Mouse (Mus musculus) intestine, postnatal 0 days (tissue): ENCODE measurements at regions not wholly inside any gene's neighbourhood (a gene's known extent, or its start where the extent isn't known, plus 50 kb on each side); places are given as distances from the start of the nearest gene placed in this dataset.

Experiments used
- ATAC-seq: fragments of 200-750 bp; cut with Nextera tagmentation; 2 replicates; pipeline ENCODE4 v1.8.0; 2017; ENCODE audit warnings: mild to moderate bottlenecking, moderate TSS enrichment, moderate library complexity
- H3K27ac ChIP-seq: fragments of 300-500 bp; sonication (generic); 2 replicates; pipeline ENCODE4 v1.5.1; 2014; ENCODE audit warnings: mild to moderate bottlenecking, low read depth, low read length, moderate library complexity
- H3K27me3 ChIP-seq: fragments of 300-500 bp; sonication (generic); replicated peaks from 2 replicates; pipeline ENCODE4 v1.6.1; 2014; ENCODE audit warnings: low read length, mixed read lengths; ENCODE audit not compliant: control insufficient read depth, insufficient read depth
- H3K36me3 ChIP-seq: fragments of 300-500 bp; sonication (generic); 2 replicates; pipeline ENCODE4 v1.6.1; 2014; ENCODE audit warnings: mild to moderate bottlenecking, moderate library complexity; ENCODE audit not compliant: control insufficient read depth, insufficient read depth
- H3K4me1 ChIP-seq: fragments of 300-500 bp; sonication (generic); replicated peaks from 2 replicates; pipeline ENCODE4 v1.6.1; 2014; ENCODE audit warnings: antibody characterized with exemption, low read length, mixed read lengths; ENCODE audit not compliant: control insufficient read depth, insufficient read depth
- H3K4me2 ChIP-seq: fragments of 300-500 bp; sonication (generic); replicated peaks from 2 replicates; pipeline ENCODE4 v1.6.1; 2014; ENCODE audit warnings: low read depth, mild to moderate bottlenecking, moderate library complexity
- H3K4me3 ChIP-seq: fragments of 300-500 bp; sonication (generic); 2 replicates; pipeline ENCODE4 v1.5.1; 2014; ENCODE audit warnings: low read depth, low read length
- H3K9ac ChIP-seq: fragments of 300-500 bp; sonication (generic); 2 replicates; pipeline ENCODE4 v1.6.1; 2014; ENCODE audit warnings: mild to moderate bottlenecking, low read depth, low read length
- H3K9me3 ChIP-seq: fragments of 300-500 bp; sonication (generic); 2 replicates; pipeline ENCODE4 v1.6.1; 2016; ENCODE audit warnings: mixed run types; ENCODE audit not compliant: control insufficient read depth
- CTCF ChIP-seq: sonication (generic); IDR thresholded peaks from 2 replicates; pipeline ENCODE4 v1.5.1; 2016; ENCODE audit warnings: low read depth, mild to moderate bottlenecking, control low read depth, antibody characterized with exemption, moderate library complexity
- WGBS: fragments of 180-500 bp; shearing (Covaris S2); extraction: QIAGEN DNeasy Blood & Tissue Kit; methylation state at CpG from one replicate; pipeline ENCODE4 v1.1.7; 2014; 5-methylcytosine and 5-hydroxymethylcytosine counted together

DNA sequence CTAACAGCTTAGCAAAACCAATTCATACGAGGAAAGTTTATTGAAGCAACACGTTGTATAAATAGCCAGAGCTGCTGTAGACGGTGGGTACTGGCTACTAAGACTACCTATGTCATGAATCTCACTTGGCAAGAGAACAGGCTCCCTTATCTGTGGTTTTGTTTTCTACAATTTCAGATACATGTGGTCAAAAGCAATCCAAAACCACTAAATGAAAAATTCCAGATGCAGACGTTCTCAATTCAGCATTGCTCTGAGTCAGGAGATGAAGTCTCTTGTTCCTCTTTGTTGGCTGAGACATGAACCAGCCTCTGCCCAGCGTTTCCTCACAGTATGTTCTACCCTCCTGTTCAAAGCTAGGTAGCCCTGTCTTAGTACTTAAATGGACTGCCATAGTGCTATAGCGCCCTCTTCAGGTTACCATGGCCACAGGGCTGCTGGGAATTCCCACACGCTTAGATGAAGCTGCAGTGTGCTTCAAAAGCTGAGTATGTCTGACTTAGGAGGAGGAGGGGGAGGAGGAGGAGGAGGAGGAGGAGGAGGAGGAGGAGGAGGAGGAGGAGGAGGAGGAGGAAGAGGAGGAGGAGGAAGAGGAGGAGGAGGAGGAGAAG, 119.0 kb upstream of the Smyd2 start:
- Histone ChIP-seq H3K9me3 (no peaks in the 10 kb centered on the region), H3K27me3 (no peaks in the 10 kb centered on the region), H3K4me1 (0 out of 2 replicates have a peak, but pooled peaks cover 1% of the 10 kb centered on the region), H3K9ac (no peak overlapping the region), H3K36me3 (no peaks in the 10 kb centered on the region), H3K4me3 (no peak overlapping the region), H3K4me2 (no peak overlapping the region), H3K27ac (no peak overlapping the region)
- peak; percentile 76 for TF ChIP-seq CTCF
- ATAC-seq, result no peak
- WGBS, result 51% methylated on average over 7 of the region's 7 CpGs

DNA sequence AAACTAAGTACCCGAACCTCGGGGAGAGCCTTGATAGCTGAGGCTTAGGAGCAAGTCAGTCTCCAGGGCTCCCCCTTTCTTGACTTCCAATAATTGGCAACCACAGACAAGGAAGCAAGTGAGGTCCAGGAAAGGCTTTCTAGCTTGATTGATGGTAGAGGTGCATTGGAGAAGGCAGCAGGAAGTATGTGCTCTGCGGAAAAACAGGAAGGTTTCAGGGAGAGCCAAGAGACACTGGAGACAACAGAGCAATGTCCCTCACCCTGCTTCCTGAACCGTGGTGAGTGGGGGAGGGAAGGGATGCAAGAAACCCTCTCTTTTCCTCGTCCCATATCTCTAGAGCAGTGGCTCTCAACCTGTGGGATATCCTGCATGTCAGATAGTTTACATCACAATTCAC, 115.9 kb upstream of the Smyd2 start:
- no peak for TF ChIP-seq CTCF
- H3K27me3 ChIP-seq, result no peaks in the 10 kb centered on the region
- 27% methylated on average over 5 of the region's 5 CpGs for WGBS
- no peak overlapping the region for H3K4me3 ChIP-seq
- no peak overlapping the region for H3K4me2 ChIP-seq
- H3K9ac ChIP-seq, result no peak overlapping the region
- no peaks in the 10 kb centered on the region for H3K36me3 ChIP-seq
- H3K27ac ChIP-seq, result no peak overlapping the region
- H3K4me1 ChIP-seq, result 0 out of 2 replicates have a peak, but pooled peaks cover 2% of the 10 kb centered on the region
- H3K9me3 ChIP-seq, result no peaks in the 10 kb centered on the region
- ATAC-seq, result no peak

DNA sequence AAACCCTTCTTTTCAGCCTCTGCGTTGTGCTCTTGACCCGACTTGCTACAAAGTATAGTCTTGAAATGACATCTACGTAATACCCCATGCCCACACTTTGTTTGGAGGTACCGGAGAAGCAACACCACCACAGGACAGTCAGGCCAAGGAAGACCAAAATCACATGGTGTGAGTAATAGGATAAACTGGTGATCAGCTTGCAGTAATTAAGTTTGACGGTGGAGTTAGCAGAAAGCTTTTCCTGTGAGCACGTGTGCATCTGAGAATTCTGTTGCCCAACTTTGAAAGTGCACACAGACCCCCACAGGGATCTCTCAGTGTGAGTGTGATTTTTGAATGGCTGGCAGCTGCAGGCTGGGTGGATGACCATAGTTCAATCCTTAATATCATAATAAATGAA, 114.6 kb upstream of the Smyd2 start:
- Histone ChIP-seq H3K4me3 (no peak overlapping the region), H3K27me3 (no peaks in the 10 kb centered on the region), H3K9ac (no peak overlapping the region), H3K4me1 (0 out of 2 replicates have a peak, but pooled peaks cover 2% of the 10 kb centered on the region), H3K9me3 (no peaks in the 10 kb centered on the region), H3K4me2 (no peak overlapping the region), H3K27ac (peak overlapping the region; percentile 65; the same call in 1 of the 2 replicates), H3K36me3 (no peaks in the 10 kb centered on the region)
- WGBS, result 80% methylated on average over 6 of the region's 6 CpGs
- ATAC-seq, result no peak
- no peak for TF ChIP-seq CTCF

DNA sequence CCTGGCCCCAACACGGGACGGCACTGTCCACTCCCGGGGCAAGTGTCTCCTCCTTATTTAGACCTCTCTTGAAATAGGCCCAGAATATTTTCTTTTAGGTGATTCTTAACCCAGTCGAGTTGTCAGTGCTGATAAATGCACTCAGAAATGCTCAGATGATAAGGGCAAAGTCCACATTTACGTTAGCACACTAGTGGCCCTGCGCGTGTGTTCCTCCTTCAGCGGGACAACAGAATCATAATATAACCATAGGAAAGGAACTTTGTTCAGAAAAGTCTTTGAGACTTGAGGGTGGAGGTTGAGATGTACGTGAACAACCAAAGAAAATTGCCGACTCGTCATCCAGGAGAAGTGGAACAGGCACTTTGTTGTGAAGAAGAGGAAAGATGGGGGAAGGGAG, 113.8 kb upstream of the Smyd2 start:
- Histone ChIP-seq H3K27me3 (no peaks in the 10 kb centered on the region), H3K9ac (no peak overlapping the region), H3K4me2 (0 out of 2 replicates have a peak overlapping the region, but pooled peaks have one; percentile 10), H3K27ac (peak overlapping the region; percentile 65), H3K9me3 (no peaks in the 10 kb centered on the region), H3K36me3 (no peaks in the 10 kb centered on the region), H3K4me1 (0 out of 2 replicates have a peak, but pooled peaks cover 2% of the 10 kb centered on the region), H3K4me3 (no peak overlapping the region)
- 41% methylated on average over 11 of the region's 11 CpGs for WGBS
- ATAC-seq, result peak; percentile 82
- no peak for TF ChIP-seq CTCF

DNA sequence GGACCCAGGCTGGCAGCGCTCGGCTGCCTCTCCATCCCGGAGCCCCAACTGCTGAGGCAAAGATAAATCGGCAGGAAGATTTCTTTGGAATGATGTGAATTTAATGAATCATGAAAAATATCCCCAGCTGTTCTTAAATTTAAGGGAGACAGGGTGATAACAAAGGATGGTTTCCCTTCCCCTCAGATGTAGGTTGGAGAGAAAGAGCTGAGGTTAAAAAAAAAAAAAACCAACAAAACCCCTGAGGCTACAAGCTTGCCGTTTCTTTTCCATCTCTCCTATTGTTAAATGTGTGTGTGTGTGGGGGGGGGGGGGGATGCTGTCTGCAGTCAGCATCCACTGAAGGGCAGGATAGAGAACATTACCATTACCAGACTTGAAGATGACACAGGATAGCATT, 111.9 kb upstream of the Smyd2 start:
- Histone ChIP-seq H3K9ac (no peak overlapping the region), H3K4me3 (no peak overlapping the region), H3K27me3 (no peaks in the 10 kb centered on the region), H3K36me3 (no peaks in the 10 kb centered on the region), H3K27ac (no peak overlapping the region), H3K4me1 (0 out of 2 replicates have a peak, but pooled peaks cover 2% of the 10 kb centered on the region), H3K9me3 (no peaks in the 10 kb centered on the region), H3K4me2 (no peak overlapping the region)
- ATAC-seq, result no peak
- no peak for TF ChIP-seq CTCF
- WGBS, result 72% methylated on average over 5 of the region's 5 CpGs

DNA sequence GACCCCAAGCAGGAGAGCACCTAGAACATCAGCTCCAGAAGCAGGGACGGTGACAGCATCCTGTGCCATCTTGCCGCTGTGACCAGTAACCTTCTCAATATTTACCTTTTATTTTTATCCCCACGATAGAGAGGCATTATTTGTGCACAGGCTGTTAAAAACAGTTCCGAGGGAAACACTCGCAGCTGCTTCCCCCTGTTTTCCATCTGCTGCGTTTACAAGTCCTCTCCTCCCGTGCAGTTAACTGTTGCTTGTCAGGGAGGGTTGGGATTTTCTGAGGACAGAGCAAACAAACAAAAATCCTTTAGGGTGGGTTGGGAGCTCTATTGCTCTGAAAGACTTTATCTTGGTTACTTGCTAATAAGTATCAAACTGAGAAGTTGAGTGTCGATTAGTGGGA, 105.4 kb upstream of the Smyd2 start:
- Histone ChIP-seq H3K4me2 (no peak overlapping the region), H3K9me3 (no peaks in the 10 kb centered on the region), H3K27me3 (no peaks in the 10 kb centered on the region), H3K27ac (no peak overlapping the region), H3K4me1 (no peaks in the 10 kb centered on the region), H3K4me3 (no peak overlapping the region), H3K9ac (no peak overlapping the region), H3K36me3 (no peaks in the 10 kb centered on the region)
- ATAC-seq, result no peak
- TF ChIP-seq CTCF, result no peak
- WGBS, result 20% methylated on average over 8 of the region's 8 CpGs
